Mouse (Mus musculus) embryo, embryonic 11 days (tissue): ENCODE measurements around the gene Vhl.
A peak's percentile ranks its signal among the peaks of the same experiment; 100 is the strongest.

Experiments used
- DNase-seq: peaks from one replicate; pipeline ENCODE4 v3.0.0-alpha.2; 2015

Gene Vhl

GRCm38 (mm10) chr6:113630322-113630721 is 6.6 kb downstream of the Vhl start:
- DNase-seq, result no peak

GRCm38 (mm10) chr6:113632863-113633262 is 9.1 kb downstream of the Vhl start:
- DNase-seq, result no peak

- DNase-seq, result peak; percentile 96
Measured at GRCm38 (mm10) chr6:113638302-113639040, 14.7 kb downstream of the Vhl start, which contains the start of gene Irak2. Gene Irak2, plus strand, starts transcription at chr6:113638467.

- DNase-seq, result no peak
Measured at GRCm38 (mm10) chr6:113639201-113639600, 15.4 kb downstream of the Vhl start.

GRCm38 (mm10) chr6:113642605-113643004 is 18.8 kb downstream of the Vhl start:
- DNase-seq, result no peak

GRCm38 (mm10) chr6:113643021-113643420 is 19.3 kb downstream of the Vhl start:
- no peak for DNase-seq

- DNase-seq, result no peak
Measured at GRCm38 (mm10) chr6:113643967-113644366, 20.2 kb downstream of the Vhl start.

- no peak for DNase-seq
Measured at GRCm38 (mm10) chr6:113644808-113645207, 21.0 kb downstream of the Vhl start.

GRCm38 (mm10) chr6:113649346-113650196 is 25.8 kb downstream of the Vhl start:
- DNase-seq, result no peak

- no peak for DNase-seq
Measured at GRCm38 (mm10) chr6:113650197-113650640, 26.5 kb downstream of the Vhl start.

GRCm38 (mm10) chr6:113651626-113652025 is 27.9 kb downstream of the Vhl start:
- no peak for DNase-seq

GRCm38 (mm10) chr6:113653551-113653950 is 29.8 kb downstream of the Vhl start:
- DNase-seq, result no peak

GRCm38 (mm10) chr6:113654102-113654501 is 30.3 kb downstream of the Vhl start:
- no peak for DNase-seq

GRCm38 (mm10) chr6:113654753-113655397 is 31.1 kb downstream of the Vhl start:
- no peak for DNase-seq

GRCm38 (mm10) chr6:113655475-113655874 is 31.7 kb downstream of the Vhl start:
- DNase-seq, result no peak

GRCm38 (mm10) chr6:113656847-113657246 is 33.1 kb downstream of the Vhl start:
- no peak for DNase-seq

- no peak for DNase-seq
Measured at GRCm38 (mm10) chr6:113658226-113658625, 34.5 kb downstream of the Vhl start.

- no peak for DNase-seq
Measured at GRCm38 (mm10) chr6:113659648-113660491, 36.1 kb downstream of the Vhl start.

- no peak for DNase-seq
Measured at GRCm38 (mm10) chr6:113660492-113661352, 37.0 kb downstream of the Vhl start.

- DNase-seq, result no peak
Measured at GRCm38 (mm10) chr6:113661353-113662241, 37.8 kb downstream of the Vhl start.
